Mouse (Mus musculus) CH12.LX (cell line): ENCODE measurements around the gene Nlrp9c. TPM values are rescaled to one million over a fixed set of nuclear protein-coding genes. Genes with fewer than 3 reads are reported as not detected.
"Not testable (repeated sequence)": the region's sequence is repeated elsewhere in the genome, so short reads cannot be mapped to it uniquely, and the experiment has no call there.

Source experiments
- DNase-seq: peaks from one replicate; pipeline ENCODE4 v3.0.0-alpha.2; 2013; ENCODE audit errors: extremely low read depth
- H3K27ac ChIP-seq: 2 replicates; pipeline ENCODE4 v1.5.1; 2012; ENCODE audit warnings: low read depth, mild to moderate bottlenecking, control low read depth, moderate library complexity; ENCODE audit not compliant: insufficient read depth
- H3K27me3 ChIP-seq: replicated peaks from 2 replicates; pipeline ENCODE3; 2012; ENCODE audit warnings: inconsistent platforms
- H3K36me3 ChIP-seq, 2 experiments: replicated peaks in 1 of 2; 2 replicates each; pipeline versions ENCODE3 to v1.6.1; 2012; ENCODE audit warnings: inconsistent platforms in 1 of 2, low read length in 1 of 2, mild to moderate bottlenecking in 1 of 2, mixed read lengths in 1 of 2, moderate library complexity in 1 of 2; ENCODE audit not compliant: control insufficient read depth in 1 of 2, insufficient read depth in 1 of 2
- H3K4me1 ChIP-seq, 2 experiments: 2 replicates each; pipeline ENCODE4 v1.6.1; 2012; ENCODE audit warnings: inconsistent platforms in 1 of 2, moderate library complexity in 1 of 2; ENCODE audit not compliant: insufficient read depth in 2 of 2, control insufficient read depth in 1 of 2
- H3K4me2 ChIP-seq: 2 replicates; pipeline ENCODE4 v1.6.1; 2012; ENCODE audit warnings: low read depth, mild to moderate bottlenecking, control low read depth; ENCODE audit not compliant: poor library complexity, insufficient read depth, severe bottlenecking
- H3K4me3 ChIP-seq, 3 experiments: fragments of 150-350 bp in 1 of 3; sonication (generic) in 1 of 3; replicated peaks in 1 of 3; 2 replicates each; pipeline versions ENCODE3 to v1.5.1; 2011 to 2012; ENCODE audit warnings: low read depth in 2 of 3, low read length in 2 of 3, mild to moderate bottlenecking in 2 of 3, moderate library complexity in 2 of 3, control low read depth in 1 of 3, improper control_type of control experiment in 1 of 3, inconsistent platforms in 1 of 3, mixed read lengths in 1 of 3; ENCODE audit not compliant: poor library complexity in 1 of 3
- H3K79me2 ChIP-seq: replicated peaks from 2 replicates; pipeline ENCODE4 v1.6.1; 2012; ENCODE audit warnings: mild to moderate bottlenecking, moderate library complexity; ENCODE audit not compliant: control insufficient read depth, poor library complexity, insufficient read depth, severe bottlenecking; ENCODE audit errors: extremely low read depth
- H3K9ac ChIP-seq: 2 replicates; pipeline ENCODE4 v1.6.1; 2012; ENCODE audit warnings: low read depth, mild to moderate bottlenecking, control low read depth, moderate library complexity; ENCODE audit not compliant: insufficient read depth
- H3K9me3 ChIP-seq: replicated peaks from 2 replicates; pipeline ENCODE3; 2012; ENCODE audit warnings: low read length, inconsistent platforms, mixed read lengths
- E2F4 ChIP-seq: IDR thresholded peaks from 2 replicates; pipeline ENCODE4 v1.6.1; 2011; ENCODE audit warnings: low read depth, low read length, improper control_type of control experiment; ENCODE audit not compliant: insufficient replicate concordance
- JUN ChIP-seq: IDR thresholded peaks from 2 replicates; pipeline ENCODE4 v1.6.1; 2011; ENCODE audit warnings: low read depth, mild to moderate bottlenecking, low read length, improper control_type of control experiment, moderate library complexity; ENCODE audit not compliant: insufficient read depth
- MXI1 ChIP-seq: IDR thresholded peaks from 2 replicates; pipeline ENCODE4 v1.6.1; 2011; ENCODE audit warnings: mild to moderate bottlenecking, low read depth, low read length, improper control_type of control experiment
- POLR2A ChIP-seq: IDR thresholded peaks from 2 replicates; pipeline ENCODE4 v1.6.1; 2011; ENCODE audit warnings: low read depth, mild to moderate bottlenecking, improper control_type of control experiment, low read length
- RAD21 ChIP-seq: IDR thresholded peaks from 2 replicates; pipeline ENCODE4 v1.6.1; 2011; ENCODE audit warnings: low read depth, mild to moderate bottlenecking, low read length, improper control_type of control experiment, moderate library complexity
- RCOR1 ChIP-seq: conservative IDR thresholded peaks from 2 replicates; pipeline ENCODE4 v1.6.1; 2012; ENCODE audit warnings: low read depth, mild to moderate bottlenecking, inconsistent platforms, low read length, improper control_type of control experiment
- TCF12 ChIP-seq: IDR thresholded peaks from 2 replicates; pipeline ENCODE4 v1.6.1; 2014; ENCODE audit warnings: low read depth, mild to moderate bottlenecking, inconsistent platforms, low read length, improper control_type of control experiment
- ZNF384 ChIP-seq: IDR thresholded peaks from 2 replicates; pipeline ENCODE4 v1.6.1; 2012; ENCODE audit warnings: low read depth, low read length, improper control_type of control experiment, inconsistent platforms
- dilution Hi-C: fragments of 300-500 bp; cut with MboI; formaldehyde crosslinking; loops from 2 replicates; pipeline ENCODE4 v1.14.3; 2020; ENCODE audit warnings: low sequenced_read_pairs; ENCODE audit not compliant: extremely low pct_unique_long_range_greater_than_20kb, extremely low pct_ligation_motif_present
- in situ Hi-C: fragments of 300-500 bp; cut with MboI; formaldehyde crosslinking; loops from 3 replicates; pipeline ENCODE4 v1.14.3; 2019; ENCODE audit warnings: low sequenced_read_pairs, low pct_ligation_motif_present, low pct_unique_long_range_greater_than_20kb, mixed read lengths
- polyA plus RNA-seq: library from polyadenylated mRNA; unstranded; fragments of >175 nt; gene quantifications from 2 replicates; pipeline ENCODE4 v1.2.1, GENCODE M21; 2012; ENCODE audit warnings: low read depth; ENCODE audit not compliant: insufficient read length
- total RNA-seq, 2 experiments: library from RNA; depleted of rRNA; stranded (reverse); fragments of 300-350 nt in 1 of 2; fragments of >200 nt in 1 of 2; gene quantifications; 2 replicates each; pipeline ENCODE4 v1.2.3; 2012 to 2014

Nlrp9c gene
- total RNA-seq (2012; rRNA removed) (not detected in 2 replicates), total RNA-seq (2014; rRNA removed) (not detected in 2 replicates), polyA plus RNA-seq (not detected in 2 replicates)

DNA sequence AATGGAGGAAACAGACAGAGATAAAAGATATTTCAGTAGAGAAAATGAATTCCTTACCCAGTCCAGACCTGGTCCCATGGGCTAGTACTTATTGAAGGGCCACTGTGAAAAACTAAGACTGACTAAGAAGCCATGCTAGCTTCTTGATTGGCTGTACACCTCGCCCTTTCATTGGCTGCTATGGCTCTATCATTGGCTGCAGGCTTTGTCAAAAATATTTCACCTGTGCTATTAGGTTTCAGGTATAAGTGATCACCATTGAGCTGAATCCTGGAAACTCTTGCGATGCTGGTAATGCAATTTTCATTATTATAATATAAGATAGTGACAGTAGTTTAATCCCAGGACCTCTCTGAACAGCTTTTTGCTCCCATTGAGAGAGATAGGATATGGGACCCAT, at the start of gene Nlrp9c:
Nlrp9c (minus strand) TSS at position 101 of the 400 bp plus-strand sequence.
- H3K4me3 ChIP-seq, DNase-seq, H3K4me2 ChIP-seq, H3K79me2 ChIP-seq, in situ Hi-C loops, H3K9me3 ChIP-seq, H3K36me3 ChIP-seq, H3K4me1 ChIP-seq, dilution Hi-C loops, H3K9ac ChIP-seq, H3K27ac ChIP-seq, H3K27me3 ChIP-seq: not testable (repeated sequence)

DNA sequence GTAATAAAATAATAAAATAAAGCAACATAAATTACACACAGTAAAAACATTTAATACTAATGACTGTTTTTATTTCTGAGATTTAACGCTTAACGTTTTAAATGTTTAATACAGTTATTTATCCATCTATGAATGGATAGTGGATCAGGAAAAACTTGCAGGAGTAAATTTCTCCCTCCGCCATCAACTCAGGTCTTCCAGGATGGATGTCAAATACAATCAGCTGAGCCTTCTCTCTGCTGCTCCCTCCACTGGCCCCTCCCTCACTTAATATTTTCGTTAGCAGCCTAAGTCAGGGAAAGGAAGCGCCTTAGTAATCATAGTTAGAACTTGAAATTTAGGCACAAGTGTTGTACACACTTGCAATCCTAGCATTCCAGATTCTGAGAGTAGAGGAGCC, 31.3 kb upstream of the Nlrp9c start, which contains the start of gene Nlrp4a:
Nlrp4a (plus strand) TSS at position 301 of the 400 bp plus-strand sequence.
- no peak within 1 kb of the TSS for H3K9ac ChIP-seq
- no peaks in the 10 kb centered on the region for H3K4me1 ChIP-seq
- H3K27ac ChIP-seq = no peak within 1 kb of the TSS
- dilution Hi-C loops (no loop called here), in situ Hi-C loops (no loop called here)
- DNase-seq = no peak
- no peak within 1 kb of the TSS for H3K4me3 ChIP-seq
- H3K79me2 ChIP-seq = no peaks in the 10 kb centered on the region
- H3K27me3 ChIP-seq = peaks cover 27% of the 10 kb centered on the region
- TF ChIP-seq RCOR1 (no peak), TCF12 (no peak), JUN (no peak), E2F4 (no peak), MXI1 (no peak), POLR2A (no peak), ZNF384 (no peak), RAD21 (no peak)
- H3K4me2 ChIP-seq = no peak within 1 kb of the TSS
- no peaks in the 10 kb centered on the region for H3K36me3 ChIP-seq
- H3K9me3 ChIP-seq = no peaks in the 10 kb centered on the region

DNA sequence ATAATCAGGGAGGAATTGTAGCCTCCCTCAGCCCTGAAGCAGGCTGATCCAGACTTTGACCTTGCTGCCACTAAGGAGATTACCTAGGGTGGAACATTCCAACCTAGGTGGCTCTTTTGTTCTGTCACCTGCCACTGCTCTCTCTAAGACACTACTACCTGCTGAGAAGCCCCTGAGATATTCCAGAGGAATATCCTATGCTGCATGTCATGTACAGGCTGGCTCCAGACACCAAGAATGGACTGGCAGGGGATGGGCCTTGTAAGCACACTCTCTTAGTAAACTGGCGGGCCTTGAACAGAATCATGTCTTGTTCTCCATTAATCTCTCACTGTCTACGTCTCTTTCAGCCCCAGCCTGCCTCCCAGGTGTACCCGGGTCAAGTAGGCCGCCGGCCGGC, 11.7 kb downstream of the Nlrp9c start:
- H3K79me2 ChIP-seq, H3K4me1 ChIP-seq, dilution Hi-C loops, H3K27ac ChIP-seq, H3K9ac ChIP-seq, H3K27me3 ChIP-seq, H3K36me3 ChIP-seq, H3K9me3 ChIP-seq, DNase-seq, H3K4me3 ChIP-seq, in situ Hi-C loops, H3K4me2 ChIP-seq: not testable (repeated sequence)

DNA sequence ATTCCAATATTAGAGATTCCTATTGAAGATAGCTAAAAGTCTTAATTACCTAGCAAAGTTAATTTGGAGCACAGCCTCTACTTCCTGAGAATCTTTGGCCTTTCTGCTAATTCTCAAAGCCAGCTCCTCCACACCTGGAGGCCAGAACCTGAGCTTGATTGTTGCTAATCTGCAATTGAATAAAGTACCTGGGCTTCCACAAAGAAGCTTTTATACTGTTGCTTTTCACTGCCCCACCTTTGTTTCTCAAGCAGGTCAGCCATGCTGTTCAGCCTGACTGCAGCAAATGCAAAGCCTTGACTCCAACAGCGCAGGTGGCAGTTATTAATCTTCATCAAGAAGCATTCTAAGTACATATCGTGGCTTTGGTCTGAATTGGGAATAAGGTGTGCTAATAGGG, 12.4 kb downstream of the Nlrp9c start:
- H3K4me2 ChIP-seq, H3K4me1 ChIP-seq, H3K27me3 ChIP-seq, H3K4me3 ChIP-seq, in situ Hi-C loops, H3K9me3 ChIP-seq, H3K79me2 ChIP-seq, H3K36me3 ChIP-seq, DNase-seq, dilution Hi-C loops, H3K27ac ChIP-seq, H3K9ac ChIP-seq: not testable (repeated sequence)

DNA sequence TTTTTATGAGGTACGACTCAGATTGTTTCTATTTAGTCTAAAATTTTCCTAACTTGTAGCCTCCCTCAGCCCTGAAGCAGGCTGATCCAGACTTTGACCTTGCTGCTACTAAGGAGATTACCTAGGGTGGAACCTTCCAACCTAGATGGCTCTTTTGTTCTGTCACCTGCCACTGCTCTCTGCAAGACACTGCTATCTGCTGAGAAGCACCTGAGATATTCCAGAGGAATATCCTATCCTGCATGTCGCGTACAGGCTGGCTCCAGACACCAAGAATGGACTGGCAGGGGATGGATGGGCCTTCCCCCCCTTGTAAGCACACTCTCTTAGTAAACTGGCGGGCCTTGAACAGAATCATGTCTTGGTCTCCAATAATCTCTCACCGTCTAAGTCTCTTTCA, 16.8 kb downstream of the Nlrp9c start:
- H3K27ac ChIP-seq, in situ Hi-C loops, H3K9me3 ChIP-seq, H3K4me2 ChIP-seq, H3K4me1 ChIP-seq, H3K4me3 ChIP-seq, dilution Hi-C loops, H3K9ac ChIP-seq, H3K79me2 ChIP-seq, H3K27me3 ChIP-seq, DNase-seq, H3K36me3 ChIP-seq: not testable (repeated sequence)
